In genomic region chr7:120961893-120962292, GRCm38 (mm10) we compare ENCODE assay signal across 23 mouse cellular contexts. TPM values are rescaled to one million over a fixed set of nuclear protein-coding genes. Genes with fewer than 3 reads are reported as not detected.
A peak's percentile ranks its signal among the peaks of the same experiment; 100 is the strongest.
DNase-seq lines count a peak whose midpoint lies in the region; ATAC-seq and TF ChIP-seq lines count a peak whose summit lies in the region.
"Had no signal": no experiment of that assay in that cellular context is flagged by ENCODE, and none has a peak within 500 bp of the region (broad histone marks: within the 10 kb centered on the region; RNA-seq: fewer than 3 reads in every experiment).

No protein-coding gene starts in this region.

- H3K4me2 ChIP-seq in kidney, embryonic 16.5 days (replicated peaks; ENCODE audit: low read depth, low read length) = no peak overlapping the region
- H3K4me2 ChIP-seq in intestine, embryonic 15.5 days (replicated peaks) = no peak overlapping the region
- no peak overlapping the region for H3K4me2 ChIP-seq in heart, embryonic 11.5 days
- H3K4me2 ChIP-seq: embryonic facial prominence, embryonic 13.5 days; forebrain, embryonic 12.5 days; heart, embryonic 12.5 days had no signal

- TF ChIP-seq EP300 in heart, adult 2 months (IDR thresholded peaks at IDR 0.05; ENCODE audit: insufficient read depth, low read depth, low read length) = no peak

- TF ChIP-seq CTCF in heart, adult 2 months (IDR thresholded peaks at IDR 0.05) = no peak

- no peak for ATAC-seq in kidney, embryonic 16.5 days (ENCODE audit: low FRiP score, low TSS enrichment)
- ATAC-seq in intestine, embryonic 15.5 days = peak; percentile 90
- no peak for ATAC-seq in heart, embryonic 11.5 days (replicated peaks; ENCODE audit: insufficient number of reproducible peaks, low FRiP score, low TSS enrichment)
- ATAC-seq: forebrain, embryonic 16.5 days had no signal

- no peaks in the 10 kb centered on the region for H3K9me3 ChIP-seq in kidney, embryonic 16.5 days (ENCODE audit: low read length)
- H3K9me3 ChIP-seq in intestine, embryonic 15.5 days = no peaks in the 10 kb centered on the region
- no peaks in the 10 kb centered on the region for H3K9me3 ChIP-seq in heart, embryonic 11.5 days (replicated peaks; ENCODE audit: control insufficient read depth, low read length)
- H3K9me3 ChIP-seq: embryonic facial prominence, embryonic 13.5 days; forebrain, embryonic 12.5 days; heart, embryonic 12.5 days; hindbrain, embryonic 10.5 days had no signal

- DNase-seq in kidney, adult 18-20 months = peak; percentile 70
- peak; percentile 85 to 86 for DNase-seq in kidney, adult 8-10 months
- peak; percentile 85 to 89 for DNase-seq in kidney, postnatal 25 days
- DNase-seq in right cerebral cortex, postnatal 36 days (ENCODE audit: low spot score in 2 of 2) = no peak
- DNase-seq in heart, adult 2 months = no peak
- DNase-seq: adrenal gland, postnatal 14 days; cerebellum, adult 11-12 months; cerebellum, adult 9-10 months; cerebellum, postnatal 25 days; gastrocnemius, postnatal 10 days; heart, adult 18-20 months had no signal

- peaks cover 21% of the 10 kb centered on the region for H3K36me3 ChIP-seq in kidney, embryonic 16.5 days (ENCODE audit: insufficient read depth, low read length)
- peaks cover 19% of the 10 kb centered on the region for H3K36me3 ChIP-seq in intestine, embryonic 15.5 days
- peaks cover 8% of the 10 kb centered on the region for H3K36me3 ChIP-seq in heart, embryonic 11.5 days (ENCODE audit: control insufficient read depth, insufficient read depth, low read length)
- H3K36me3 ChIP-seq in heart, adult 2 months (ENCODE audit: control insufficient read depth, insufficient read depth, low read length) = no peaks in the 10 kb centered on the region; the same call in 1 of the 2 replicates

- no peak overlapping the region for H3K9ac ChIP-seq in kidney, embryonic 16.5 days (replicated peaks; ENCODE audit: low read length)
- H3K9ac ChIP-seq in intestine, embryonic 15.5 days = no peak overlapping the region
- H3K9ac ChIP-seq in heart, embryonic 11.5 days (ENCODE audit: low read depth, low read length) = no peak overlapping the region
- no peak overlapping the region for H3K9ac ChIP-seq in heart, adult 2 months (ENCODE audit: low read depth, low read length)
- H3K9ac ChIP-seq: embryonic facial prominence, embryonic 13.5 days; forebrain, embryonic 12.5 days; heart, embryonic 12.5 days had no signal

- 64% methylated on average over 3 of the region's 3 CpGs for WGBS in kidney, embryonic 16.5 days
- WGBS in intestine, embryonic 15.5 days = 55% methylated on average over 3 of the region's 3 CpGs
- WGBS in heart, embryonic 11.5 days (ENCODE audit: insufficient replicate concordance) = 61% methylated on average over 3 of the region's 3 CpGs
- WGBS in heart, adult 2 months = 64% methylated on average over 3 of the region's 3 CpGs

- no peak overlapping the region for H3K4me3 ChIP-seq in kidney, embryonic 16.5 days (ENCODE audit: low read length)
- no peak overlapping the region for H3K4me3 ChIP-seq in intestine, embryonic 15.5 days (replicated peaks)
- H3K4me3 ChIP-seq in heart, embryonic 11.5 days (ENCODE audit: low read depth, low read length) = no peak overlapping the region
- H3K4me3 ChIP-seq in heart, adult 2 months = no peak overlapping the region
- H3K4me3 ChIP-seq: embryonic facial prominence, embryonic 13.5 days; forebrain, embryonic 12.5 days; heart, embryonic 12.5 days; hindbrain, embryonic 10.5 days had no signal

- H3K79me2 ChIP-seq in heart, adult 2 months (replicated peaks; ENCODE audit: control insufficient read depth, insufficient read depth, low read length) = no peaks in the 10 kb centered on the region

- no peak overlapping the region for H3K27ac ChIP-seq in kidney, embryonic 16.5 days (ENCODE audit: low read length)
- no peak overlapping the region for H3K27ac ChIP-seq in intestine, embryonic 15.5 days
- no peak overlapping the region for H3K27ac ChIP-seq in heart, embryonic 11.5 days (ENCODE audit: low read depth, low read length)
- no peak overlapping the region for H3K27ac ChIP-seq in heart, adult 2 months
- H3K27ac ChIP-seq: embryonic facial prominence, embryonic 13.5 days; forebrain, embryonic 12.5 days; hindbrain, embryonic 10.5 days had no signal

- intact Hi-C loops in heart, adult 2 months (cut with DNase I) = no loop called here

- TF ChIP-seq POLR2A in heart, adult 2 months (IDR thresholded peaks at IDR 0.05; ENCODE audit: insufficient read depth, low read depth, low read length) = no peak

- no peaks in the 10 kb centered on the region for H3K27me3 ChIP-seq in kidney, embryonic 16.5 days (ENCODE audit: insufficient read depth, low read length)
- H3K27me3 ChIP-seq in intestine, embryonic 15.5 days (replicated peaks) = no peaks in the 10 kb centered on the region
- H3K27me3 ChIP-seq in heart, embryonic 11.5 days (ENCODE audit: control insufficient read depth, insufficient read depth, low read length) = no peaks in the 10 kb centered on the region
- H3K27me3 ChIP-seq in heart, adult 2 months (ENCODE audit: control insufficient read depth, insufficient read depth, low read length) = no peaks in the 10 kb centered on the region
- H3K27me3 ChIP-seq: embryonic facial prominence, embryonic 13.5 days; forebrain, embryonic 12.5 days; heart, embryonic 12.5 days had no signal

- no peaks in the 10 kb centered on the region for H3K4me1 ChIP-seq in kidney, embryonic 16.5 days (ENCODE audit: insufficient read depth, low read length)
- H3K4me1 ChIP-seq in intestine, embryonic 15.5 days (replicated peaks) = peaks cover 3% of the 10 kb centered on the region; the same call in 1 of the 2 replicates
- no peaks in the 10 kb centered on the region for H3K4me1 ChIP-seq in heart, embryonic 11.5 days (ENCODE audit: control insufficient read depth, insufficient read depth, low read length)
- 0 out of 2 replicates have a peak, but pooled peaks cover 2% of the 10 kb centered on the region for H3K4me1 ChIP-seq in heart, adult 2 months (ENCODE audit: control insufficient read depth, insufficient read depth, low read length)
- H3K4me1 ChIP-seq: embryonic facial prominence, embryonic 13.5 days; hindbrain, embryonic 10.5 days had no signal

RNA-seq across cellular contexts. Expression of gene Cdr2, which starts 20.2 kb away (rescaled TPM):
- 10.4 and 11.1 TPM in 2 replicates for polyA plus RNA-seq in kidney, embryonic 16.5 days (2015; fragmentation: Nextera tagmentation; extraction: Ambion mirVana)
- 13.1 and 15.7 TPM in 2 replicates for polyA plus RNA-seq in intestine, embryonic 15.5 days (2015; fragmentation: Nextera tagmentation; extraction: Ambion mirVana)
- 14.8 and 15.6 TPM in 2 replicates for polyA plus RNA-seq in heart, embryonic 11.5 days (2014; fragmentation: Nextera tagmentation; extraction: Ambion mirVana)
- total RNA-seq in heart, adult 2 months (2021) = 10 to 100 TPM in 1 of 2 experiments, 1 to 10 TPM in 1; 8.8 to 34.9 TPM
- polyA plus RNA-seq in heart, adult 2 months (2012; rRNA removed) = 11.0 TPM in 2 replicates

RNA-seq across cellular contexts. Expression of gene Mfsd13b, which starts 20.4 kb away (rescaled TPM):
- polyA plus RNA-seq in kidney, embryonic 16.5 days (2015; fragmentation: Nextera tagmentation; extraction: Ambion mirVana) = 0.24 TPM in 1 of 2 replicates, not detected in the other
- 0.15 and 0.60 TPM in 2 replicates for polyA plus RNA-seq in intestine, embryonic 15.5 days (2015; fragmentation: Nextera tagmentation; extraction: Ambion mirVana)
- 0.19 and 0.59 TPM in 2 replicates for polyA plus RNA-seq in heart, embryonic 11.5 days (2014; fragmentation: Nextera tagmentation; extraction: Ambion mirVana)
- total RNA-seq in heart, adult 2 months (2021) = not detected
- polyA plus RNA-seq in heart, adult 2 months (2012; rRNA removed) = 0.47 TPM in 1 of 2 replicates, not detected in the other
- total RNA-seq: adrenal gland, postnatal 14 days; gastrocnemius, postnatal 10 days; gastrocnemius, postnatal 4 days; heart, adult 18-20 months; heart, postnatal 25 days; MEL had no signal
- polyA plus RNA-seq: C2C12; forebrain, embryonic 16.5 days had no signal

RNA-seq across cellular contexts. Expression of gene Polr3e, which starts 44.3 kb away (rescaled TPM):
- polyA plus RNA-seq in kidney, embryonic 16.5 days (2015; fragmentation: Nextera tagmentation; extraction: Ambion mirVana) = 45.6 and 46.4 TPM in 2 replicates
- polyA plus RNA-seq in intestine, embryonic 15.5 days (2015; fragmentation: Nextera tagmentation; extraction: Ambion mirVana) = 40.3 and 41.5 TPM in 2 replicates
- polyA plus RNA-seq in heart, embryonic 11.5 days (2014; fragmentation: Nextera tagmentation; extraction: Ambion mirVana) = 15.0 and 15.6 TPM in 2 replicates
- total RNA-seq in heart, adult 2 months (2021) = 1 to 10 TPM; 8.0 to 8.3 TPM
- 6.1 and 8.5 TPM in 2 replicates for polyA plus RNA-seq in heart, adult 2 months (2012; rRNA removed)

Comparison
In these comparisons a context has a peak if more than half of its experiments do, and no peak if none do; other contexts are left out.
1. DNase-seq: peak in kidney, adult 18-20 months (single experiment), kidney, adult 8-10 months (2 of 2) and kidney, postnatal 25 days (2 of 2); none in right cerebral cortex, postnatal 36 days (0 of 2) and heart, adult 2 months (0 of 2).